Mouse (Mus musculus) myocyte (in vitro differentiated cells): ENCODE measurements around the gene Arhgef25.

Experiments
- CEBPB ChIP-seq: IDR thresholded peaks from 2 replicates; pipeline ENCODE4 v1.6.1; 2011; ENCODE audit warnings: mild to moderate bottlenecking, moderate library complexity; ENCODE audit not compliant: poor library complexity, insufficient read depth, severe bottlenecking
- MAX ChIP-seq: IDR thresholded peaks from one replicate; pipeline ENCODE4 v1.6.1; 2011; ENCODE audit warnings: low read depth, mild to moderate bottlenecking, control low read depth
- MYOD1 ChIP-seq, 3 experiments: IDR thresholded peaks; one replicate each; pipeline ENCODE4 v1.6.1; 2011; ENCODE audit warnings: control low read depth in 2 of 3, low read depth in 2 of 3, mild to moderate bottlenecking in 2 of 3, moderate library complexity in 1 of 3; ENCODE audit not compliant: insufficient read length in 2 of 3, control insufficient read depth in 1 of 3
- MYOG ChIP-seq, 3 experiments: IDR thresholded peaks; one replicate each; pipeline ENCODE4 v1.6.1; 2011; ENCODE audit warnings: control low read depth in 2 of 3, low read depth in 2 of 3, mild to moderate bottlenecking in 2 of 3; ENCODE audit not compliant: insufficient read length in 2 of 3, control insufficient read depth in 1 of 3, insufficient read depth in 1 of 3
- POLR2A ChIP-seq: IDR thresholded peaks from one replicate; pipeline ENCODE4 v1.6.1; 2011; ENCODE audit warnings: low read depth, mild to moderate bottlenecking, control low read depth, moderate library complexity; ENCODE audit not compliant: insufficient read length
- POLR2AphosphoS2 ChIP-seq: IDR thresholded peaks from one replicate; pipeline ENCODE4 v1.6.1; 2011; ENCODE audit warnings: low read depth, control low read depth; ENCODE audit not compliant: insufficient read length
- TCF12 ChIP-seq: IDR thresholded peaks from one replicate; pipeline ENCODE4 v1.6.1; 2011; ENCODE audit warnings: mild to moderate bottlenecking, control low read depth; ENCODE audit not compliant: poor library complexity, insufficient read depth, severe bottlenecking
- TCF3 ChIP-seq: IDR thresholded peaks from one replicate; pipeline ENCODE4 v1.6.1; 2011; ENCODE audit warnings: low read depth, control low read depth; ENCODE audit not compliant: insufficient read length
- USF1 ChIP-seq: IDR thresholded peaks from one replicate; pipeline ENCODE4 v1.6.1; 2011; ENCODE audit warnings: low read depth, mild to moderate bottlenecking, control low read depth, moderate library complexity

GRCm38 (mm10) chr10:127199068-127199467 is 9.2 kb upstream of the Arhgef25 start:
- no peak for TF ChIP-seq POLR2A
- no peak for TF ChIP-seq TCF12
- no peak for TF ChIP-seq MAX
- TF ChIP-seq MYOD1 (IDR thresholded peaks at IDR 0.05; ENCODE audit: control insufficient read depth in 1 of 3, insufficient read length in 2 of 3, low read depth in 2 of 3): no peak
- no peak for TF ChIP-seq USF1
- TF ChIP-seq CEBPB: no peak
- no peak for TF ChIP-seq POLR2AphosphoS2
- TF ChIP-seq TCF3: no peak
- TF ChIP-seq MYOG (IDR thresholded peaks at IDR 0.05; ENCODE audit: control insufficient read depth in 1 of 3, insufficient read depth in 1 of 3, insufficient read length in 2 of 3, low read depth in 2 of 3): no peak
